Mouse (Mus musculus) adipocyte (in vitro differentiated cells): ENCODE results near the gene Tcf19.
A peak's percentile ranks its signal among the peaks of the same experiment; 100 is the strongest.
"Not testable (repeated sequence)": the region's sequence is repeated elsewhere in the genome, so short reads cannot be mapped to it uniquely, and the experiment has no call there.

Experiments used
- DNase-seq: peaks from one replicate; pipeline ENCODE4 v3.0.0-alpha.2; 2016; ENCODE audit warnings: low spot score

The Tcf19 gene

GRCm38 (mm10) chr17:35485702-35486101, 30.9 kb downstream of the Tcf19 start:
- no peak for DNase-seq

GRCm38 (mm10) chr17:35484066-35484465, 32.6 kb downstream of the Tcf19 start:
- DNase-seq = peak; percentile 65

- no peak for DNase-seq
These were observed 46.5 kb downstream of the Tcf19 start, which contains the start of gene H2-Q10 for GRCm38 (mm10) chr17:35469842-35470751. Gene H2-Q10, plus strand, starts transcription at chr17:35470089.

GRCm38 (mm10) chr17:35468936-35469335, 47.7 kb downstream of the Tcf19 start:
- not testable (repeated sequence) for DNase-seq

- not testable (repeated sequence) for DNase-seq
These were observed 51.0 kb downstream of the Tcf19 start for GRCm38 (mm10) chr17:35465651-35466050.
